Mouse (Mus musculus): Measurements from ENCODE around the gene Kcnq4. TPM values are rescaled to one million over a fixed set of nuclear protein-coding genes. Genes with fewer than 3 reads are reported as not detected.

Gene Kcnq4
- polyA plus RNA-seq, 1 experiment from 2014 or later: 0.67 TPM

- Histone ChIP-seq H3K27ac (no peak overlapping the region), H3K9ac (ENCODE audit: low read depth, low read length) (no peak overlapping the region), H3K27me3 (ENCODE audit: insufficient read depth, low read length) (0 out of 2 replicates have a peak, but pooled peaks cover 5% of the 10 kb centered on the region), H3K36me3 (ENCODE audit: insufficient read depth, low read length) (no peaks in the 10 kb centered on the region), H3K9me3 (replicated peaks; ENCODE audit: low read length) (no peaks in the 10 kb centered on the region), H3K4me1 (replicated peaks; ENCODE audit: insufficient read depth, low read length) (no peaks in the 10 kb centered on the region; the same call in 1 of the 2 replicates), H3K4me2 (ENCODE audit: low read length) (peak overlapping the region; percentile 72), H3K4me3 (replicated peaks; ENCODE audit: low read depth, low read length) (peak overlapping the region; percentile 35)
- no peak for DNase-seq (ENCODE audit: low spot score)
- ATAC-seq (replicated peaks; ENCODE audit: low FRiP score, low read depth): no peak
- WGBS: 30% methylated on average over 7 of the region's 7 CpGs
- no peak for TF ChIP-seq CTCF (IDR thresholded peaks at IDR 0.05; ENCODE audit: low read depth)
These were observed 98.2 kb downstream of the Kcnq4 start for GRCm38 (mm10) chr4:120650208-120650592.

- peak overlapping the region; percentile 35 for H3K4me3 ChIP-seq (replicated peaks; ENCODE audit: low read depth, low read length)
- H3K27me3 ChIP-seq (ENCODE audit: insufficient read depth, low read length): 0 out of 2 replicates have a peak, but pooled peaks cover 5% of the 10 kb centered on the region
- no peak for TF ChIP-seq CTCF (IDR thresholded peaks at IDR 0.05; ENCODE audit: low read depth)
- H3K4me2 ChIP-seq (ENCODE audit: low read length): peak overlapping the region; percentile 72
- no peak overlapping the region for H3K27ac ChIP-seq
- WGBS: 5% methylated on average over 55 of the region's 55 CpGs
- DNase-seq (ENCODE audit: low spot score) (peak; percentile 15), ATAC-seq (replicated peaks; ENCODE audit: low FRiP score, low read depth) (peak; percentile 49)
- H3K4me1 ChIP-seq (replicated peaks; ENCODE audit: insufficient read depth, low read length): no peaks in the 10 kb centered on the region; the same call in 1 of the 2 replicates
- no peaks in the 10 kb centered on the region for H3K9me3 ChIP-seq (replicated peaks; ENCODE audit: low read length)
- peak overlapping the region; percentile 15; the same call in 1 of the 2 replicates for H3K9ac ChIP-seq (ENCODE audit: low read depth, low read length)
- H3K36me3 ChIP-seq (ENCODE audit: insufficient read depth, low read length): no peaks in the 10 kb centered on the region
These were observed 98.8 kb downstream of the Kcnq4 start for GRCm38 (mm10) chr4:120649369-120650207.

MicroRNAs encoded within 50 kb of the gene (microRNA counts, 519-probe panel; counts per million panel counts)
- microRNA mmu-miR-30e: 5,670 counts per million, percentile 89 among the panel's probes with 10 or more counts

Small RNA genes lying within 50 kb of the gene (microRNA-seq; reads per million reads assigned to microRNA genes)
- 159 reads per million, percentile 55 among the genes with 10 or more reads in this experiment for gene Mir30c-1
- not detected for gene Mir30e
- not detected for gene Mir30f

Other genes starting within 250 kb of the Kcnq4 start
- not detected in 2 replicates for gene Slfnl1, start 216.4 kb downstream of the Kcnq4 start, polyA plus RNA-seq (2015; fragmentation: Nextera tagmentation; extraction: Ambion mirVana)
- gene Ctps, start 178.3 kb downstream of the Kcnq4 start, polyA plus RNA-seq (2015; fragmentation: Nextera tagmentation; extraction: Ambion mirVana): 42.4 and 48.5 TPM in 2 replicates
- 0.38 and 0.54 TPM in 2 replicates for gene Gm8439, start 159.9 kb downstream of the Kcnq4 start, polyA plus RNA-seq (2015; fragmentation: Nextera tagmentation; extraction: Ambion mirVana)
- gene Cited4, start 82.0 kb downstream of the Kcnq4 start, polyA plus RNA-seq (2015; fragmentation: Nextera tagmentation; extraction: Ambion mirVana): 17.5 and 17.9 TPM in 2 replicates
- 107 and 108 TPM in 2 replicates for gene Nfyc, start 83.0 kb upstream of the Kcnq4 start, polyA plus RNA-seq (2015; fragmentation: Nextera tagmentation; extraction: Ambion mirVana)
- 0.21 and 0.22 TPM in 2 replicates for gene Rims3, start 106.2 kb upstream of the Kcnq4 start, polyA plus RNA-seq (2015; fragmentation: Nextera tagmentation; extraction: Ambion mirVana)
- 20.4 and 21.1 TPM in 2 replicates for gene Exo5, start 176.4 kb upstream of the Kcnq4 start, polyA plus RNA-seq (2015; fragmentation: Nextera tagmentation; extraction: Ambion mirVana)
- gene Zfp69, start 203.1 kb upstream of the Kcnq4 start, polyA plus RNA-seq (2015; fragmentation: Nextera tagmentation; extraction: Ambion mirVana): 6.0 and 6.7 TPM in 2 replicates